Mouse (Mus musculus) embryo, embryonic 11.5 days (tissue): ENCODE data around the gene Tmem63b.
A peak's percentile ranks its signal among the peaks of the same experiment; 100 is the strongest.

Experiments used
- DNase-seq: peaks from one replicate; pipeline ENCODE4 v3.0.0-alpha.2; 2012; ENCODE audit warnings: low read depth, low spot score

The Tmem63b gene

DNA sequence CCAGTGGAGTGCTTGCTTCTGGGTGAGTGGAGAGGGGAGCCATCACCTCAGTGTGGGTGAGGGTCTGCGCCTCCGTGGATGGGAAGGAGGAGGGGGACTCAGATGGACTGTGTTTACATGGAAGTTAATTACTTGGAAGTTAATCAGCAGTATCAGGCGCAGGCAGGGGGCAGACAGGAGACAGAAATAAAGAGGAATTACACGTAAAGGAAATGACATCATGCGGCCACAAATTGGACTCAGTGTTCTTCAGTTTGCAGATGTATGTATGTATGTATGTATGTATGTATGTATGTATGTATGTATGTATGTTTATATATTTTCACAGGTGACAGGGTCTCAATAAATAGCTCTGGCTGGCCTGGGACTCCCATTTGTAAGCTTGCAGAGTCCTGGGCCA lies 20.1 kb upstream of the Tmem63b start:
- DNase-seq: no peak

DNA sequence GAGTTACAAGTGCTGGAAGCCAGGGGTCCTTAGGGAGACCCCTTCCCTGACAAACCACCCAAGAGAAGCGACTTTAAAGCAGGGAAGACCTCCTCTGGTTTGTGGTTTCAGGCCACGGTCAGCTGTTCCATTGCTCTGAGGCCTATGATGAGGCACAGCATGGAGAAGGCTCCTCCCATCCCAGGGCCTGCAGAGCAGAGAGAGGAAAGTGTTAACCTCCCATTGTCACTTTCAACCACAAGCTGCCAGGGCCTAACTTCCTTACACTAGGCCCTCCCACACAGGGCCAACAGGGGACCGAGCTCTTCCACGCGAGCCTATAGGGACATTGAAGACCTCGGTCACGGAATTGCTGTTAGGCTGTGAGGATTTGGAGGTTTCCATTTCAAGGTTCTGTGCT lies 16.5 kb upstream of the Tmem63b start:
- no peak for DNase-seq

GRCm38 (mm10) chr17:45702254-45702653 lies 15.5 kb upstream of the Tmem63b start:
- DNase-seq: no peak

DNA sequence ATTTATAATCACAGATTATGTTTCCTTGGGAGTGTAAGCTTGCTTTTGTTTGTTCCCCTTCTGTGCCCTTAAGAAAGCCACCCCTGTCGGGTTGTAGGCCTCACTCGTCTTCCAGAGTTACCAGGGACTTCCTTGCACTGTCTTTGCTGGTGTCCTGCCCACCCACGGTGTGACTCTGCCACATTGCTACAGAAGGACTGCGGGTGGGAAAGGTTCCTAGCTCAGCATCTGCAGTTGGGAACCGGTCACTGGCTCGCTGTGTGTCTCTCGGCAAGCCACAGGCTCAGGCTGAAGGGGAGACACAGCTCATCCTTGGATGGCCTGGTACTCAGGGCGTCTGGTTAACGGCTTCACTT lies 14.5 kb upstream of the Tmem63b start:
- DNase-seq: no peak

DNA sequence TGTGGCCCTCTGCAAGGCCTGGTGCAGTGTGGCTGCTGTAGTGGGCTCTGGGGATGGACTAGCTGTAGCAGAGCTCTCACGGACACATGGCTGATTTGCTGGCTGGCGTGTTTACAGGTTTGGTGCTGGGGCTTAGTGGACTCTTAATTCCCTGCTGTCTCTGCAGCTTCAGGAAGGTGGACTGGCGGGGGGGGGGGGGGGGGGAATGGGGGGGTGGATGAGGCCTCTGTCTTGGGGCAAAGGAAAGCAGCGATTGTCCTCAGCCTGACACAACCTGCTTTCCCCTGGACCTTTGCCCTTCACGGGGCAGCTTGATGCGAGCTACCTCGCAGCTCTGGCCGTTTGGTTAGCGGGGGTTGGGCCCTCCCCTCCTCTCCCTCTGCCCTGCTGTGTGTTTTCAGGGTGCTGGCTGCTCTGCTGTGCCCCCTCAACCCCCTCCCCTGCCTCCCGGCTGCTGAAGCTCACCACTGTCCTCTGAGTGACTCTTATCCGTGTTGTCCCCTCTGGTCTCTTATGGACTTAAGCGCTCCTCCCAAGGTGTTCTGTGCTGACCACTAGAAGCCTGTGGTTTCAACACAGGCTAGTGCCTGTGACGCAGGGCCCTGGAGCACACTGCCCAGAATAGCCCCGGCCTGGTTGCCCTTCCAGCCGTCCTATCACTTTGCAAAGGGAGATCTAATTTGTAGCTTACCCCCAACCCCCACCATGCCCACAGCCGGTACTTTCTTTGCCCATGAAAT lies 14.0 kb upstream of the Tmem63b start:
- no peak for DNase-seq

DNA sequence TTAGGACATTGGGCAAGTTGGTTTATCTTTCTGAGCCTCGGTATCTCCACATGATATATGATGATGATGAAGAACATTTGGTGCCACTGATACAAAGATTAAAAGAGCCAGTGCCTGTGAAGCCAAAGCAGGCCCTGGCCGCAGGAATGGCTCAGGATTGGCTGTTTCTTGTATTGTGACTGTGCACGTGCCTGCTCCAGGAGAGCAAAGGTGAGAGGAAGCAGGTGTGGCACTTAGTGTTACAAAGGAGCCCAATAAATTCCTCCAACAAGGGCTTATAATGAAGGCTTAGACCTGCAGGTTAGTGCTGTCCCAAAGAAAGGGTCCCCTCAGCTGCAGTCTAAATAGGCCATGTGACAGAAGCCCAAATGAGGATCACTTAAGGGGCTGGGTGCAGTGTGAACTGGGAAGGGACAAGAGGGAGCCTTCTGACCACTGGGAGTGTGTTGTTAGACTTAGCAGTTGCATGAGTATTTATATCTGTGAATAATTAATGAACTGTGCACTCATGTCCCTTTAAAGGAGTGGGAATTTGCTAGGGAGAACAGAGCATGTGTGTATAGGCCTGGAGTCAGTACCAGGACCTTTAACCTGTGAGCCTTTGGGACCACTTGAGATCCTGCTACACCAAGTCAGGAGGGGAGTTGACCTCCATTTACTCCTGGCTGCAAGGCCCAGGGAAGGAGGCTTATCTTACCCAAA lies 12.5 kb upstream of the Tmem63b start:
- no peak for DNase-seq

DNA sequence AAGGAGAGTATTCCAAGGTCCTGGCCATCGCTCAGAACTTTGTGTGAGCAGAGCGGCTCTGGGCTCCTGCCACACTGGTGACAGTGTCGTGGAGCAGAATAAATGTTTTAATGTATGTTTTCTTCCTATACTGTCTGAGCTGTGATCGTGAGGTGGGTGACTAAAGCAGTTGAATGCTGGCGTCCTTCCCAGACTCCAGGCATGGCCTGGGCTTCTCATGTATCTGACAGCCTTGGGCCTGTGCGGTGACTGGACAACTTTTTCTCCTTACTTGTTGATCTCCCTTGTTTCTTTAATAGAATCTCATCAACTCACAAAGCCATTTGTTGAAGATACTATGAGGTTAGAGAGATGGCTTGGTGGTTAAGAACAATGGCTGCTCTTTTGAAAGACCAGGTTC lies 11.7 kb upstream of the Tmem63b start:
- no peak for DNase-seq

- DNase-seq: no peak
Observed at GRCm38 (mm10) chr17:45696981-45697380, 10.3 kb upstream of the Tmem63b start.

DNA sequence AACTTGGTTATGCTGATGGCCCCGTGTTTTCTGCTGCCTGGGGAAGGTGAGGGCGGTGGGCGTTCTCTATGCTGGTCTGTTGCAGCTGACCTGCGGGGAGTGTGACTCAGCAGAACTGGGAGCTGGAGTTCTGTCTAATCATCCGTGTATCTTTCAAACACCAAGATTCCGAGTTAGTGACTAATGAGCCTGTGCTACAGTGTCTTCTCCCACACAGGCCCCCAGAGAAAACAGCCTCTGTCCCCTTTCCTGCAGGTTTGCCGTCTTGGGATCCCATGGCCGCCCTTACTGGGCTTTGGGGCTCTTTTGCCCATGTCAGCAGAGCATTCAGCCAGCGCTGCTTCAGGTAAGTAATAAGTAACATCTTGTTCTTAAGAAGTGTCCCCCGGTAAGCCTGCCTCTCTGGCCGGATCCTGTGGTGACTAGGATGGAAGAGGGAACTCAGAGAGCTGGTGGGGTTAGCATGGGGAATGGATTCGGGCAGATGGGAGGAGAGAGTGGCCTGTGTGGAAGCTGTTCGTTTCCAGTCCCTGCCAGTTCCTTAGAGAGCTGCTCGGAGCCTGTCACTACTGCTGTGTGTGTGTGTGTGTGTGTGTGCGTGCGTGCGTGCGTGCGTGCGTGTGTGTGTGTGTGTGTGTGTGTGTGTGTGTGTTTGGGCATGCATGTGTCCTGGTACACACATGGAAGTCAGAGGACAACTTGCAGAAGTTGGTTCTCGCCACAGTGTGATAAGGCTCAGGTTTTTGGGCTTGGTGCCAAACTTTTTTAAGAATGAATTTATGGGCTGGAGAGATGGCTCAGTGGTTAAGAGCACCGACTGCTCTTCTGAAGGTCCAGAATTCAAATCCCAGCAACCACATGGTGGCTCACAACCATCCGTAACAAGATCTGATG lies 8.8 kb upstream of the Tmem63b start:
- no peak for DNase-seq

DNA sequence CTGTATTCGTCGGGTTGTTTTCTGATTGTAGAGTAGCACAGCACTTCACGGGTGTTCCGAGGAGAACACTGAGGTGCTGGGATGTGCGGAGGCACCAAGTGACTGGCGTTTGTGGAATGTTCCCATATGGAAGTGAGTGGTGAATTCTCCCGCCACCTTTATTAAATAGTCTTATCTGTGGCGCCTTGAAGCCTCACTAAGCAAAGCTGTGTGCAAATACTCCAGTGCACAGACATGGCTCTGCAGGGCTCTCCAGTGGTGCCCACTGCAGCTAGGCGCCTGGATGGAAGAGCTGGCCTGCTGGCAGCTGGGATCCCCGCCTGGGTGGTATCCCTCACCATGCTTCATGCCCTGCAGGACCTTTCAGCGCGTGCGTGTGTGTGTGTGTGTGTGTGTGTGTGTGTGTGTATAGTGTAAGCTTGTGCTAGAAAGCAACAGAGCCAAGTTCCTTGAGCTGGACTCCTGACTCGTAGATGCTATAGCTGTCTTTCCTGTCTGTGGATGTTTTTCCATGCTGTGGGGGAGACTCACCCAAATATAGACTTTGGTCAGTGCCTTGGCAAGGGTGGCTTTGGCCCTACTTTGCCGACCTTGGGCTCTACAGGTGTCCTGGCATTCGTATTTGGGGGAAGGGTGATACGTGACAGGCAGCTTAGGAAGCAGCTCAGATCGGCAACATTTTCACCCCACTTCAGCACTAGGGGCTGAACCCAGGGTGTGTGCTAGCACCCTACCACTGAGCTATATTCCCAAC lies 7.3 kb upstream of the Tmem63b start:
- no peak for DNase-seq

GRCm38 (mm10) chr17:45692159-45692558 lies 5.5 kb upstream of the Tmem63b start:
- DNase-seq: no peak

- DNase-seq: no peak
Observed at GRCm38 (mm10) chr17:45690044-45690443, 3.3 kb upstream of the Tmem63b start.

DNA sequence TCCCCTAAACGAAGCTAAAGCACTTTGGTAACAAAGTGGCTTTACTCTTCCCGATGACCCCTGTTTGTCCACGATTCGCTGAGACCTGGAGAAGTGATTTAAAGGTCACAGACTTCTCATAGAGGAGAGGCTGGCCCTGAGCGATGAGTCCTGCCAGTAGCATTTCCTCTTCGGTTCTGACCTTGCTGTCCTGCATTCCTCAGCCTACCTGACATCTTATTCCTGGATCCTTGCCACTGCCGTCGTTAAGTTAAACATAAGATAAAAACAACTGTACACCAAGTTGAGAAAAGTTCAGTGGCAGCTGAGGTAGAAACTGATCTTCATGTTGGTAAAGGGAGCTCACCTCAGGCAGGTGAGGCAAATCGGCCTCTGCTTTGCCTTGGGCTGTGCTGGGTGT lies 2.4 kb upstream of the Tmem63b start:
- no peak for DNase-seq

- peak; percentile 90 for DNase-seq
Observed at GRCm38 (mm10) chr17:45686093-45686619, 549 bp downstream of the Tmem63b start, which contains the start of gene Mrpl14. Mrpl14 (plus strand) TSS chr17:45686322.

DNA sequence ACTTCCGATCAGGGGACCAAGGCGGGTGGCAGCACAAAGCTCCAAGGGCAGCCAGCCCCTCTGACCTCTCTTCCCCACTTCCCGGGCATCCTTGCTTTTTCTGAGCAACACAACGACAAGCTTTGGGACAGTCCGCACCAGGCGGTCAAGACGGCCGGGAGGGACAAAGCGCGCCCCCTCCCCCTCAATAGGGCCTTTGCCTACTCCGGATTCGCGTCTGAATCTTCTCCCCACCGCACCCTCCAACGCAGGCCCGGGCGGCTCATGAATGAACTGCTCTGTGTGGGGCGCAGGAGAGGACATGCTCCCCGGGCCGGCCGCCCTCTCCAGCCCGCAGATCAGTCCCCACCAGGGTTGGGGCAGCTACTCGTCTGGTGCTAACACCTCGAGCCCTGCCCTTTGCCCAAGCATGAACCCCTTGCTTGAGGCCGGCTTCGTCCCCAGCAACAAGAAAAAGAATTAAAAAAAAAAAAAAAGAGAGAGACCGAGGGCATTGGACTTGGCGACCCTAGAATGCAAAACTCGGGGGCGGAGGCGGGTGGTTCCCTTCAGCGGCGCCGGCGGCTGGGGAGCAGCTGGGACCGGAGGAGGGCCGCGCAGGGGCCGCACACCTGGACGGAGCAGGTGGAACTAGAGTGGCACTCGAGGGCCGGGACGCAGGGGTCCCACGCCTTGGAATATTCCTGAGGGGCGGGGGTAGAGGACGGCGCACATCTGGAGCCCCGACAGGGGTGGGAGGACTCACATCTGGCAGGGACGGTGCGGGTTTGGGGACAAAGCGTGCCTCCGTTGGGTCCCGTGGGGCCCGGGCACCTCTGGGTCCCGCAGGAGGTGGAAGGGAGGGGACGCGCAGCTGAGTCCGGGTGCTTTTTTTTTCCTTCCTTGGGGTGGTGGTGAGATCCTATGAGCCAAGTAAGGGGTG lies 1.3 kb downstream of the Tmem63b start:
- peak; percentile 20 for DNase-seq

GRCm38 (mm10) chr17:45684667-45685131 lies 2.0 kb downstream of the Tmem63b start:
- no peak for DNase-seq

DNA sequence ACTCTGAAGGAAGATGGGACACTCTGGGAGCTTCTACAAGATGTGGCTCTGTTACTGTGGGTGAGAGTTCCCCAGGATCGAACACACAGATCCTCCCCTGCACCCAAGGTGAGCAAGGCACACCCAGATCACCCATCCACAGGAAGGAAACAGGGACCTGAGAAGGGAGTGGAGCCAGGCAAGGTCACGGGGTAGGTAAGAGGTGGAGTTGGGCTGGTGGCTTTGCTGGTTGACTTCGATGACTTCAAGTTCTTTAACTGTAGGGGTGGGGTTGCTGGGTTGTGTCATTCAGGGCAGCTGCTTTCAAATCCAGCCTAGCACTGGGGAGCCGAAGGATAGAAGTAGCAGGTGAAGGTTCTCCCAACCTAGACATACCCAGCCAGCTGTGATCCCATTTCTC lies 3.9 kb downstream of the Tmem63b start:
- DNase-seq: no peak

- DNase-seq: no peak
Observed at GRCm38 (mm10) chr17:45681588-45681987, 5.1 kb downstream of the Tmem63b start.

DNA sequence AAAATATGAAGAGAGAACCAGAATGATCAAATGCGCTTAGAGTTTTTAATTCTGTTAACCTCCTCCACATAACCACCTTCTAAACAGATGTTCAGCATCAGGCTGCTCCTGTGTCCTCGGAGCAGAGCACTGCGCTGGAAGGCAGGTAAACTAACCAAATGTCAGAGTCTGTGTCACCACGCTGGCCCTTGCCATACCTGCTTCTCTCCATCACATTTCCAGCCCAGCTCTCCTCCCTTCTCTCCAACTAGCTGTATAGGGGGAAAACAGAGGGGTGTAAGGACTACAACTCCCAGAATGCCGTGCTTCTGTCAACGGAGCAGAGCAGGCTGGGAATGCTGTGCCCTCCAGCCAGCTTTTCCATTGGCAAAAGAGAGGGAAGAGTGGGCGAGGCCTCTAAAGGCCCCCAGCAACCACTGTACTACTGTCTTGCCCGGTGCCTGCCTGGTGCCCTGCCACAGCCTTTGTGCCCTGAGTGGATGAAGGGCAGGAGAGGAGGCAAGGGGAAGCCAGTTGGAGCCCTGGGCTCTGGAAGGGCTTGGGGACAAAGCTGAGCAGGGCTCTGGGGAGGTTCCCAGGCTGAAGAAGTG lies 6.2 kb downstream of the Tmem63b start:
- peak; percentile 24 for DNase-seq

GRCm38 (mm10) chr17:45678106-45678505 lies 8.6 kb downstream of the Tmem63b start:
- peak; percentile 54 for DNase-seq
